Mouse (Mus musculus) brain, embryonic 14.5 days (tissue): ENCODE results near the gene Slc16a11. TPM values are rescaled to one million over a fixed set of nuclear protein-coding genes. Genes with fewer than 3 reads are reported as not detected.
A peak's percentile ranks its signal among the peaks of the same experiment; 100 is the strongest.

ENCODE experiments used
- DNase-seq: peaks from one replicate; pipeline ENCODE4 v3.0.0-alpha.2; 2011; ENCODE audit warnings: low read depth
- CTCF ChIP-seq: fragments of 200-500 bp; IDR thresholded peaks from 2 replicates; pipeline ENCODE4 v1.5.1; 2012; ENCODE audit warnings: inconsistent platforms, mild to moderate bottlenecking, moderate library complexity, borderline replicate concordance; ENCODE audit not compliant: insufficient read depth, insufficient read length; ENCODE audit errors: extremely low read depth
- POLR2A ChIP-seq: fragments of 200-500 bp; IDR thresholded peaks from 2 replicates; pipeline ENCODE4 v1.6.1; 2012; ENCODE audit warnings: mild to moderate bottlenecking, inconsistent platforms, borderline replicate concordance; ENCODE audit not compliant: poor library complexity, insufficient read depth, insufficient read length, severe bottlenecking; ENCODE audit errors: extremely low read depth
- polyA plus RNA-seq: library from polyadenylated mRNA; depleted of rRNA; stranded (reverse); fragments of >200 nt; gene quantifications from 2 replicates; pipeline ENCODE4 v1.2.3, GENCODE M21; 2012

Gene Slc16a11
- polyA plus RNA-seq, 1 experiment: 2.8 TPM

DNA sequence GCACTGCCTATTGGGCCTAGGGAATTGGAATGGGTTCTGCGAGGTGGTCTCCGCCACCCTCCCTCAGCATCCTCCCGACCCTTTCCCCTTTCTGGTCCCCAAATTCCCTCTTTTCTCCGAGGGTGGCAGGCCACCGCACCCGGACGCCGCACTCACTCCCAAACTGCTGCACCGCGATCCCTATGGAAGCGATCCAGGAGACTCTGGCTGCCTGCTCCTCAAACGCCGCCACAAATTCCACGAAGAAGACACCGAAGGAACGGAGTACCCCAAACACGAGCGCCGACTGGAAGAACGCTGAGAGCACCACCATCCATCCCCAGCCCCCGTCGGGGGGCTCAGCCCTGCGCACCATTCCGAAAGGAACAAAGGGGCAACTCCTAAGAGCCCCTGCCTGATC, 7.8 kb downstream of the Slc16a11 start:
- TF ChIP-seq CTCF (no peak), POLR2A (no peak)
- DNase-seq: no peak

DNA sequence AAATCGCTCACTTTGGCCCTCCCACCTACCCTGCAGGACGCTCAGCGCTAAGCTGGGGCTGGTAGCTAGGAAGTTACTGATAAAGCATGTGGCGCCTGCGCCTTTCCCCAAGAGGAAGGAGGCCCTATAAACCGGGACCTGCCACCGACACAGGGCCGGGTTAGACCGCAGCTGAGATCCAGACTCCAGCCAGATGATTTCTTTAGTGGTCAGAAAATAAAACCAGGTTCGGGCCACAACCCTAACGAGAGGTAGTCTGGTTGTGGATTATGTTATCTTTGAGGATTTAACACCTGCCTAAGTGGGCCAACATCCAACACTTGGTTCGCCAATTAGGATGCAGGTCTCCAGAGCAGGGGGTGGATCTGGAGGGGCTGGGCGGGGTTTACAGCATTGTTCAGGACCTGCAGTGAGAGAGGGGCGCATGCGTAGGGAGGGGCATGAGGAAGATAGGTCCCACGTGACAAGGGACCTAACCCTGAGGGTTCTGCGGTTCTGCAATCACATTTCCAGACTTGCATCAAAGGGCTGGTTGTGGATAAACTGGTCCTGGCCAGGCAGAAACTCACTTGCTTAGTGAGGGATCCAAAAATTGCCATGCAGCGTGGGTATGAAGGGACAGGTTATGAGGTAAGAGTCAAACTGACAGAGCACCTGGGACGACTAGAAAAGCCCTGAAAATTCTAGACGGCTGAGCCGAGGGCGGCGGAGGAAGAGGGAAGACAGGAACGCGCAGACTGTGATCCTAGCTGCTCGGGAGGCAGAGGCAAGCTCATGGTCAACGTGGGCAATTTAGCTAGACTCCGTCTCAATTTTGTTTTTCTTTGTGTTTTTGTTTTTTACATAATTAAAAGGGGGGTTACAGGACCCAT, 8.4 kb downstream of the Slc16a11 start, which contains the start of gene Slc16a13:
Gene Slc16a13 (minus strand): TSS at position 334 of the 872 bp plus-strand sequence.
- DNase-seq: peak; percentile 100
- TF ChIP-seq POLR2A (peak; percentile 68; the same call in 1 of the 2 replicates), CTCF (no peak)

DNA sequence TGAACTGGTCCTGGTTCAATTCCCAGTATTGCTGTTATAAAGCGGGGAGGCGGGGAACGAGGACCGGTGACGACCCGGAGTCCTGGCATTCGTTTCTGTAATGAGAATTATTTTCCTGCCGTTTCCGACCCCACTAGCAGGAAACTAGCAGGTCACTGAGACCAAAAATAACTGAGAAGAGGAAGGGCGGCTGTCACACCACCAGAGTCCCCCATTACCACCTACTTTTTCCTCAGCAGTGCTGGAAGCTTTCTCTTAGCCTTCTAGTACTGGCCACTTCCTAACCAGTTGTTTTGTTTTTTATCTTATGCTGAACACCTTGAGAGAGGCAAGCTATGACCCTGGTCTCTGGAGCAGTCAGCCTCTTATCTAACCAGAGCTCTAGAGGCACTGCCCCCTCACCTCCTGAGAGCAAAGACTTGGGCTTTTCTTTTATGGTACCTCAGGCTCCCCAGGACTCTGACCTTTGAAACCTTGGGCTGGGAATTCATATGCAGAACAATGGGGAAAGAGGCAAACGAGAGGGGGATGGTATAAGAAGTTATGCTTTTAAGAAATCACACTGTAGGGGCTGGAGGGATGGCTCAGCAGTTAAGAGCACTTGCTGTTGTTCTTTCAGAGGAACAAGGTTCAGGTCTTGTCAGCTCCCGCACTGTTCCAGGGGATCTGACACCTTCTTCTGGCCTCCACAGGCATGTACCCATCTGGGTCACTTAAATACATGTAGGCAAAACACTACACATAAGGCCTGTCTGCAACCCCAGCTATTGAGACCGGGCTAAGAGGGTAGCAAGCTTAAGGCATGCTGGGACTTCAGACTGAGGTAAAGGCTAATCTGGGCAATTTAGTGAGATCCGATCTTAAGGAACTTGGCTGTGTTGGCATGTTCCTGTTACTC, 9.3 kb downstream of the Slc16a11 start:
- no peak for DNase-seq
- TF ChIP-seq POLR2A: no peak
- no peak for TF ChIP-seq CTCF

DNA sequence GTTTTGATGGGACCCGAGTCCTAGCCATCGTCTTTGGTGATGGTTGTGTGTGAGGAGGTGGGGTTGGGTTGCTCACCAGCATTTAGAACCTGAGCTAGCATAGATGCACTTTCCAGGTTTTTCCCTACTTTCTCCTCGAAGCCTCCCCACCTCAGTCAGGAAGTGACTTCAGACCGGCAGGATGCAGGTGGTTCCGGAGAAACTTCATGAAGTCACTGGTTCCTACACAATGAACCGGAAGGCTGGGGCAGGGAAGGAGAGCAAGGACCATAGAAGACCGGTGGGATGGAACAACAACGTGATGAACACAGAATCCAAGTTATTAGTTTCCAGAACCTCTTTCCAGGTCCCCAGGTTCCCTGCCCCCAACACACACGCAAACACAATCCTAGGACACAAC, 11.2 kb downstream of the Slc16a11 start:
- no peak for DNase-seq
- TF ChIP-seq POLR2A (no peak), CTCF (no peak)

DNA sequence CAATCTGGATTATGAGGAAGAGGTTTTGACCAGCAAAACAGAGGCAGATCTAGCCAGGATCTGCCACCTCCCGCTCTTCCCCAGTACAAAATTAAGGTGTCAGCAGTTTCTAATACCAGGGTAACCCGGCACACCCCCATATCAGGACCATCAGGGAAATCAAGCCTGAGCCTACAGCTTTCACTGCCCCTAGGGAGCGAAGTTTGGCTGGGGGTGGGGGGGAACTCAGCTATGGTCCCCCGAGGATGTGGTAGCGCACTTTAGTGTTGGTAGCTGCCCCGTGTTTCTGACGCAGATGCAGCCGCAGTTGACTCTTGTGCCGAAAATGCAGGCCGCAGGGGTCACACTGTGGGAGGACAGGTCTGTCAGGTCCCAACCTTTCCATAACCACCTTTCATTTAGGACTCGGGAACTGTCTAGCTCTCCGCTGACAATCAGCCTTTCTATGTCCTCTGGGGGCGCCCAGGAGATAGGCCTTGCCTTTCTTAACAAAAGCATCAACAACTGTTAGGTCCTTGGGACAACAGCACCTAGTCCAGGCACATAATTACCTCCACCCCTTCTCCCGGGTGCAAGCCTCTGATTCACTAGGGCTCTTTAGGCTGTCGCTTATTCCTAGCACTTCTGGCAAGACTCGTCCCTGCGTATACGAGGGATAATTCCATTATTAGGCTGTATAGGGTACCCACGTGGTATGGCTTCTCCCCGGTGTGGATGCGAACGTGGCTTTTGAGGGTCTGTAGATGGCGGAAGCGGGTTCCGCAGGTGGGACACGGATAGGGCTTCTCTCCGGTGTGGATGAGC, 13.4 kb downstream of the Slc16a11 start:
- TF ChIP-seq CTCF (no peak), POLR2A (no peak)
- DNase-seq: no peak

DNA sequence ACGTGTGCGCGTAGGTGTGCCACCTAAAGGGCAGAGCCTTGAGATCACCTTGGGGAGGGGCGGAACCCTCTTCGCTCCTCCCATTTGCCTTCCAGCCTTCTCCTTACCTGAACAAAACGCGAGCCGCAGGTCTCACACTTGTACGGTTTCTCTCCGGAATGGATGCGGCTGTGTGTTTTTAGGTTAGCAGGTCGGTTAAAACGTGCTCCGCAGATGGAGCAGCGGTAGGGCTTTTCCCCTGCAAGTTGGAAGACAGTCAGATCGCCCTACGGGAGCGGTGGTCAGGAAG, 14.0 kb downstream of the Slc16a11 start:
- no peak for DNase-seq
- no peak for TF ChIP-seq CTCF
- TF ChIP-seq POLR2A: no peak

DNA sequence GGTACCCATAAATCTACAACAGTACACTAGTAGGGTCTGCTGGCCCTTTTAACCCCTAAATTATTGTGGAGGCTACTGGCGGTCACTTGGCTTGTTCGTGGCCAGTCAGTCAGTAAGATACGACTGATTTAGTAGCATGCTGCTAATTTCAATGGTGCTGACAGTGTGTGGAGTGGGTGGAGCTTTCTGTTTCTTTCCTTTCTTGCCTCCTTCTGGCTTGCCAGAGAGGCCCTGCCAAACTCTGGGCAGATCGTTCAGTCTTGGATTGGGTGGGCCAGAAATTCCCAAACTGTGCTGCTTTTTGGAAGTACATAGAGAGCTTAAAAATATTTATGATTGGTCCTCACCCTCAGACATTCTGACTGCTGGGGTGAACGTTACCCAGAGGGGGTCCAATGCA, 14.6 kb downstream of the Slc16a11 start:
- TF ChIP-seq POLR2A: no peak
- no peak for TF ChIP-seq CTCF
- DNase-seq: peak; percentile 63

DNA sequence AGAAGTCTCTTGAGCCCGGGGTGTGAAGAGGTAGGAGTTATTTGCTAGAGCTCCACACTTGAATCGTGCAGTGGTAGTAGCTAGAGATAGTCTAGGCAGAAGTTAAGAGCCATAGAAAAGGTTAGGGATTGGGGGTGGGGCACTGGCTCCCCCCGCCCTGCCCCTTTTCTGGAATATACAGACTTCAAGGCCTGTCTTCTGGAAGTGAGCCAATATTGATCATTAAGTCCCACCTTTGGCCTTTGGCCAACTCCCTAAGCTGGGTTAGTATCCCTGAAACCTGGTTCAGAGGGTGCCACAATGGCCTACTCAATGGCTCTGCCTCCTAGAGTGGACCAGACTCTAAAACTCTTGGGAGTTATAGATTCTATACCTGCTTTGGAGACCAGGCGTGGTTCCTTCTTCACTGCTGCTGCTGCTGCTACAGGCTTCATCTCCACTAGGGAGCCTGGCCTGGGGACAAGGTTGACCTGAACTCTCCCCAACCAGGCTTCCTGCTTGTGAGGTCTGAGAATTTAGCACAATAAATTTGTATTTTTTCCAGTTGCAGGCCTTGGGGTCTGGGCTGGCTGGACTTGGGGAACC, 15.2 kb downstream of the Slc16a11 start:
- no peak for DNase-seq
- TF ChIP-seq POLR2A: no peak
- TF ChIP-seq CTCF: no peak

DNA sequence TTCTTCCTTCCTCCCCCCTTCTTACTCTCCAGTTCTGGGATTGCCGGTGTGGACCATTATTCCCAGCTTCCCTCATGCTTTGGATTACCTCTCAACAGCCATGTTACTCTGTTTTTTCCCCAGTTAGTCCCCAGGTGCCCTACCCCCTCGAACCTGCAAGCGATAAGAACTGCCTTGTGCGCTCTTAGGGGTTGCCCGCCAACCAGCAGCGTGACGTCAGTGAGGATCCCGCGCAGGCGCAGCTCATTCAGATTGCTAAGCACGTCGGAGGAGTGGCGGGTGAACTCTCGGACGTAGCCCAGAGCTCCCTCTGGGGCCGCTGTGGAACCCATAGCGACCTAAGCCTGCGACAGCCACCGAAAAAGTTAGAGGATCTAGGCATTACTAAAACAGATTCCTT, 16.3 kb downstream of the Slc16a11 start:
- peak; percentile 91 for DNase-seq
- no peak for TF ChIP-seq POLR2A

DNA sequence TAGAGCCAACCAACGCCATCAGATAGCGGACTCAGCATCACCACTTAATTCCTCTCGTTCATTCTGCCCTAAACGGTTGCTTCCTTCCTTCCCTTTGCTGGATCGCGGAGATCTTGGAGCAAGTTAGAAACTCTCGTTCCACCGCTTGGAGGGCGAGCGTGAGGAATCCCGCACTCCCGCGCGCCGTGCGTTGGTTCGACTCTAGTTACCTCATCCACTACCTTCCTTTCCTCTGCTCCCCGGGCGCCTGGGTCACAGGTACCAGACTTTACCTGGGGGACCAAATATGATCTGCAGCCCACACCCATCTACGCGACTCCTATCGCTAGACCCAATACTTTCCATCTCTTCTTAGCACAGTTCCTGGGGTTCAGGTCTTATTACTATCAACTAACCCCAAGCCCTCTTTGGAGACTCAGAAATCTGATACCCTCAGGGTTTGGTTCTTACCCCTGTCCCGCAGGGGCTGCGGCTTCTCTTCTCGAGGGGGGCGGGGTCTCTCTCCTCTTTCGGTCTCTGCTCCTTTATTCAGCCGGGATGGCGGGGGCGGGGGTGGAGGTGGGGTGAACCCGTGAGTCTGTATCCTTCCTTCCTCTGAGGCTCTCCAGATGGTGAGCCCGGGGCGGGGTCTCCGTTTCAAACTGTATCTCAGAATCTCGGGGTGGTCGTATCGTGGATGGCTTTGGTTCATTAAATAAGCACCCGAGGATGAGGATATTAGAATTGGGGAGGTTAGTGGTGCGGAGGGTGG, 16.9 kb downstream of the Slc16a11 start, which contains the start of gene Bcl6b:
Gene Bcl6b (minus strand): TSS at position 539 of the 751 bp plus-strand sequence.
- TF ChIP-seq POLR2A: no peak
- no peak for TF ChIP-seq CTCF

More for the DNA sequence above, 16.9 kb downstream of the Slc16a11 start, which contains the start of gene Bcl6b:
- no peak for DNase-seq
